In the genomic region with DNA sequence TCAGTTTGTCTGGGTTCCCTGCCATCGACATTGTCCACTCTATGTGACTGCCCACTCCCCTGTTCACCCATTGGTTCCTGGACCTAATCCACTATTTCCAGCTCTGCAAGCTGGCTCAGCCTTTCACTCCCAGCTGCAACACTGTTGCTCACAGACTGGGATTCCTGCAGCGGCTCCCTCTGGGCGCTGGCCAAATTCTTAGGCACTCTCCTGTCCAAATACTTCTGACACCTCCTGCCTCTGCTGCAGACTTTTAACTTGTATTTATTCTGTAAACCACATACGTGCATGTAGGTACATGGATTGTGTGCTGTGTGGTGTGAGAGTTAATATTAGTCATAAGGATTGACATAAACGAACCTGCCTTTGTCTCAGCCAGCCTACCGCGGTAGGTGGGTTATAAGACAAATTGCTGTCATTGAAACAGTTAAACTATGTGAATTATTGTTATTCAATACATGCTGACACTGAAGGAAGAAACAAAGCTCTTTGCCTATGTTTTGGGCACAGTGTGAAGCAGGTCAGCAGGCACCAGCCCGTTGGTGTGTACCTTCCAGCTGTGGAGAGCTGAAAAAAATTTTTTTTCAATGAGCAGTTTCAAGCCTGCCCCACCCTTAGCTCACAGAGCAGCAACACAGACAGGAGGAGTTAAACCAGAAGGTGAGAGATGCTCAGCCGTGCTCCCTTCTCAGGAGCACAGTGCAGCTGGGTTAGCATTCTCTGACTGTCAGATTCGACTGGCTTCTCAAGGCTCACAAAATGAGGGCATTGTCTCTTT, we compare ENCODE assay signal across 13 mouse cellular contexts.
DNase-seq lines count a peak whose midpoint lies in the region; ATAC-seq and TF ChIP-seq lines count a peak whose summit lies in the region.
"Had no signal": no experiment of that assay in that cellular context is flagged by ENCODE, and none has a peak within 500 bp of the region (broad histone marks: within the 10 kb centered on the region; RNA-seq: fewer than 3 reads in every experiment).

No protein-coding gene starts in this region.

- H3K27me3 ChIP-seq in limb, embryonic 12.5 days: no peaks in the 10 kb centered on the region
- H3K27me3 ChIP-seq in limb, embryonic 10.5 days (ENCODE audit: low read depth, poor library complexity, severe bottlenecking): no peaks in the 10 kb centered on the region
- H3K27me3 ChIP-seq in stomach, embryonic 15.5 days (replicated peaks): no peaks in the 10 kb centered on the region
- H3K27me3 ChIP-seq in midbrain, postnatal 0 days (ENCODE audit: insufficient read depth, low read length): no peaks in the 10 kb centered on the region
- H3K27me3 ChIP-seq: intestine, embryonic 15.5 days; midbrain, embryonic 15.5 days had no signal

- no peaks in the 10 kb centered on the region for H3K9me3 ChIP-seq in limb, embryonic 12.5 days
- no peaks in the 10 kb centered on the region for H3K9me3 ChIP-seq in limb, embryonic 10.5 days (replicated peaks)
- no peaks in the 10 kb centered on the region for H3K9me3 ChIP-seq in stomach, embryonic 15.5 days
- H3K9me3 ChIP-seq in midbrain, postnatal 0 days (ENCODE audit: low read length): no peaks in the 10 kb centered on the region
- H3K9me3 ChIP-seq: intestine, embryonic 15.5 days; midbrain, embryonic 15.5 days had no signal

- intact Hi-C loops in gastrocnemius, postnatal 14 days (cut with DNase I; ENCODE audit: low total_unique reads): no loop called here
- intact Hi-C loops in heart, postnatal 14 days (cut with DNase I): no loop called here

- H3K27ac ChIP-seq in limb, embryonic 12.5 days: peak overlapping the region; percentile 42
- no peak overlapping the region for H3K27ac ChIP-seq in limb, embryonic 10.5 days
- peak overlapping the region; percentile 26 for H3K27ac ChIP-seq in stomach, embryonic 15.5 days
- no peak overlapping the region for H3K27ac ChIP-seq in midbrain, postnatal 0 days (ENCODE audit: low read depth, low read length)
- H3K27ac ChIP-seq: intestine, embryonic 15.5 days; midbrain, embryonic 15.5 days had no signal

- DNase-seq in gastrocnemius, postnatal 14 days: peak; percentile 33
- DNase-seq in gastrocnemius, adult 18-20 months (ENCODE audit: low spot score): no peak
- no peak for DNase-seq in limb, embryonic 10.5 days (ENCODE audit: low spot score)
- peak; percentile 47 to 51 for DNase-seq in heart, postnatal 14 days
- DNase-seq in frontal cortex, postnatal 36 days (ENCODE audit: low spot score in 2 of 2): no peak
- no peak for DNase-seq in midbrain, postnatal 0 days (ENCODE audit: low spot score)
- DNase-seq: cerebellum, postnatal 36 days had no signal

- H3K36me3 ChIP-seq in limb, embryonic 12.5 days: 0 out of 2 replicates have a peak, but pooled peaks cover 5% of the 10 kb centered on the region
- H3K36me3 ChIP-seq in limb, embryonic 10.5 days: no peaks in the 10 kb centered on the region
- H3K36me3 ChIP-seq in stomach, embryonic 15.5 days: no peaks in the 10 kb centered on the region
- no peaks in the 10 kb centered on the region for H3K36me3 ChIP-seq in midbrain, postnatal 0 days (ENCODE audit: insufficient read depth, low read length)
- H3K36me3 ChIP-seq: intestine, embryonic 15.5 days; midbrain, embryonic 15.5 days had no signal

- no peak overlapping the region for H3K4me2 ChIP-seq in limb, embryonic 12.5 days
- no peak overlapping the region for H3K4me2 ChIP-seq in stomach, embryonic 15.5 days
- no peak overlapping the region for H3K4me2 ChIP-seq in midbrain, postnatal 0 days (ENCODE audit: low read depth, low read length, poor library complexity, severe bottlenecking)
- H3K4me2 ChIP-seq: intestine, embryonic 15.5 days; liver, embryonic 11.5 days; midbrain, embryonic 15.5 days had no signal

- peaks cover 81% of the 10 kb centered on the region for H3K4me1 ChIP-seq in limb, embryonic 12.5 days (replicated peaks)
- peaks cover 64% of the 10 kb centered on the region for H3K4me1 ChIP-seq in limb, embryonic 10.5 days
- H3K4me1 ChIP-seq in stomach, embryonic 15.5 days: peaks cover 8% of the 10 kb centered on the region; the same call in 1 of the 2 replicates
- H3K4me1 ChIP-seq in midbrain, postnatal 0 days (ENCODE audit: insufficient read depth, low read length): no peaks in the 10 kb centered on the region
- H3K4me1 ChIP-seq: intestine, embryonic 15.5 days; midbrain, embryonic 15.5 days had no signal

- 60% methylated on average over 10 of the region's 10 CpGs for WGBS in limb, embryonic 12.5 days
- 73% methylated on average over 10 of the region's 10 CpGs for WGBS in limb, embryonic 10.5 days
- 28% methylated on average over 10 of the region's 10 CpGs for WGBS in stomach, embryonic 15.5 days
- WGBS in midbrain, postnatal 0 days: 74% methylated on average over 10 of the region's 10 CpGs

- H3K4me3 ChIP-seq in limb, embryonic 12.5 days (replicated peaks): no peak overlapping the region
- H3K4me3 ChIP-seq in limb, embryonic 10.5 days: no peak overlapping the region
- H3K4me3 ChIP-seq in stomach, embryonic 15.5 days (replicated peaks): no peak overlapping the region
- no peak overlapping the region for H3K4me3 ChIP-seq in midbrain, postnatal 0 days (ENCODE audit: low read depth, low read length)
- H3K4me3 ChIP-seq: intestine, embryonic 15.5 days; midbrain, embryonic 15.5 days had no signal

- H3K9ac ChIP-seq in limb, embryonic 12.5 days (replicated peaks): no peak overlapping the region
- no peak overlapping the region for H3K9ac ChIP-seq in stomach, embryonic 15.5 days
- no peak overlapping the region for H3K9ac ChIP-seq in midbrain, postnatal 0 days (replicated peaks; ENCODE audit: low read length, poor library complexity, severe bottlenecking)
- H3K9ac ChIP-seq: intestine, embryonic 15.5 days; midbrain, embryonic 15.5 days had no signal

- no peak for TF ChIP-seq CTCF in midbrain, postnatal 0 days (IDR thresholded peaks at IDR 0.05)

- no peak for ATAC-seq in limb, embryonic 12.5 days (ENCODE audit: insufficient number of reproducible peaks, insufficient read depth, low FRiP score, low TSS enrichment, low read depth)
- ATAC-seq in stomach, embryonic 15.5 days (ENCODE audit: insufficient read depth, low FRiP score, low read depth): peak; percentile 63; the same call in 1 of the 2 replicates
- ATAC-seq in midbrain, postnatal 0 days (ENCODE audit: low FRiP score): no peak
- ATAC-seq: CD4-positive, CD25-positive, alpha-beta regulatory T cell, adult 4 months; intestine, embryonic 15.5 days; midbrain, embryonic 15.5 days had no signal

Comparison
In these comparisons a context has a peak if more than half of its experiments do, and no peak if none do; other contexts are left out.
1. DNase-seq: peak in gastrocnemius, postnatal 14 days (single experiment) and heart, postnatal 14 days (2 of 2); none in gastrocnemius, adult 18-20 months (single experiment), limb, embryonic 10.5 days (single experiment), frontal cortex, postnatal 36 days (0 of 2) and midbrain, postnatal 0 days (single experiment).
2. H3K27ac ChIP-seq: peak in limb, embryonic 12.5 days (single experiment) and stomach, embryonic 15.5 days (single experiment); none in limb, embryonic 10.5 days (single experiment) and midbrain, postnatal 0 days (single experiment).